Mouse (Mus musculus) embryonic stem cell, embryonic (primary cell): ENCODE results near the gene Slc2a3.

ENCODE experiments used
- CTCF ChIA-PET, 4 experiments: fragments of 300-600 bp in 2 of 4; fragments of 350-600 bp in 2 of 4; sonication (Branson Sonifier 250); formaldehyde crosslinking; loops; one replicate each; lab custom pipeline; 2022; ENCODE audit warnings: inconsistent platforms in 2 of 4; lab: Charles Lee
- POLR2A ChIA-PET, 4 experiments: fragments of 300-600 bp in 2 of 4; fragments of 350-600 bp in 2 of 4; sonication (Branson Sonifier 250); formaldehyde crosslinking; loops; one replicate each; lab custom pipeline; 2022; ENCODE audit warnings: antibody characterized with exemption in 4 of 4, inconsistent platforms in 1 of 4; lab: Charles Lee

Slc2a3 gene

GRCm38 (mm10) chr6:122713116-122713515 is 88.3 kb downstream of the Slc2a3 start:
- POLR2A ChIA-PET: interaction anchor here in 3 of 4 experiments (1.1 to 9.1 kb wide), 10 partner anchors 8 to 57 kb away, joined by 3 to 127 read pairs (median 28); partner anchors contain the start of gene Nanog (in 1 of the 3)
- CTCF ChIA-PET: interaction anchor here in 2 of 4 experiments (1.1 to 3.1 kb wide), 2 partner anchors 43 to 44 kb away, joined by 3 to 14 read pairs; no protein-coding TSS in a partner anchor

- ChIA-PET POLR2A (interaction anchor here (0.7 to 9.1 kb wide), 29 partner anchors 8 to 104 kb away, joined by 3 to 97 read pairs (median 4); no protein-coding TSS in a partner anchor), CTCF (interaction anchor here (0.5 to 3.1 kb wide), 18 partner anchors 8 to 370 kb away, joined by 3 to 21 read pairs (median 6); no protein-coding TSS in a partner anchor)
Observed at GRCm38 (mm10) chr6:122711455-122711854, 90.0 kb downstream of the Slc2a3 start.

DNA sequence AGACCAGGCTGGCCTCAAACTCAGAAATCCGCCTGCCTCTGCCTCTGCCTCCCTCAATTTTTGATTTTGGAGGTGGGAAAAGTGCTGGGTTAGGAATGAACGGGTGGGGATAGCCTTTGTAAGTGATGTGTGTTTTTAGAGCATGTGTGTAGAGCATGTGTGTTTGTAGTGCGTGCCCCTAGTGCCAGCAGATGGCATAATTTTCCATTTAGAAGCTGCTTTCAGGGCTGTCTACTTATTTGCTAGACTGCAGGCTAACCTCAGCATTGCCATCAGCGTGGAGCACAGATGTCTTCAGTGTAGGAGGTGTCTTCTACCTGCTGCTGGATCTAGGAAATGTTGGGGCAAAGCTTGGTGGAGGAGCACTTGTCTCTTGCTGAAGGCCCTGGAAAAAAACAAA is 92.6 kb downstream of the Slc2a3 start:
- ChIA-PET POLR2A (interaction anchor here (0.6 to 10.8 kb wide), 50 partner anchors 8 to 368 kb away, joined by 3 to 251 read pairs (median 4); partner anchors contain the start of gene Gdf3 (in 2 of the 4)), CTCF (interaction anchor here (0.6 to 3.0 kb wide), 10 partner anchors 10 to 185 kb away, joined by 3 to 23 read pairs (median 6); no protein-coding TSS in a partner anchor)

GRCm38 (mm10) chr6:122707036-122707800 is 94.2 kb downstream of the Slc2a3 start, which contains the start of gene Nanog:
Gene Nanog (plus strand): TSS chr6:122707489.
- ChIA-PET CTCF (interaction anchor here in 3 of 4 experiments (0.6 to 3.0 kb wide), 8 partner anchors 13 to 77 kb away, joined by 3 to 23 read pairs (median 5); no protein-coding TSS in a partner anchor), POLR2A (interaction anchor here (0.5 to 10.8 kb wide), 91 partner anchors 8 to 1769 kb away, joined by 3 to 251 read pairs (median 5); partner anchors contain the start of genes Gdf3 (in 3 of the 4), Necap1 (in 1 of the 4) and Phc1 (in 1 of the 4))

DNA sequence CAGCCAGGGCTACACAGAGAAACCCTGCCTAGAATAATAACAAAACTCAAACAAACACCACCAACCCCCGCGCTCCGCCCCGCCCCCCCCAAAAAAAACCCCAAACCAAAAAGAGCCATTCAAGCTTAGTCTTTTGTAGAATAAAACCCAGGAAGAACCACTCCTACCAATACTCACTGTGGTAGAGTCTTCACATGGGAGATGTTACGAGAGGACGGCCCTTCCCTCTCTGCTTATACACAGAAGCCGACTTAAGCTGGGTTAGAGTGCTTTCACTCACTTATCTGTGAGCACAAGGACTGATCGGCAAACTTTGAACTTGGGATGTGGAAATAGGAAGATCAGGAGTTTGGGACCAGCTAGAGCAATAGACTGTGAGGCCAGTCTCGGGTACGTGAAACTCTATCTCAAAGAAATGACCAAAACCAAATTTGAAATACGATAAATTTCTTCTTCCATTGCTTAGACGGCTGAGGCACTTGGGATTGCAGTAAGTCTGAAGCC is 95.1 kb downstream of the Slc2a3 start:
- CTCF ChIA-PET: interaction anchor here (0.7 to 2.0 kb wide), 8 partner anchors 14 to 78 kb away, joined by 3 to 13 read pairs (median 5); no protein-coding TSS in a partner anchor
- POLR2A ChIA-PET: interaction anchor here (0.6 to 10.8 kb wide), 59 partner anchors 8 to 1770 kb away, joined by 3 to 251 read pairs (median 6); partner anchors contain the start of genes Gdf3 (in 2 of the 4) and Phc1 (in 1 of the 4)

GRCm38 (mm10) chr6:122703706-122704105 is 97.7 kb downstream of the Slc2a3 start:
- ChIA-PET POLR2A (interaction anchor here (1.3 to 10.8 kb wide), 34 partner anchors 10 to 362 kb away, joined by 4 to 251 read pairs (median 16); partner anchors contain the start of genes Gdf3 (in 2 of the 4) and Phc1 (in 1 of the 4)), CTCF (interaction anchor here in 1 of 4 experiments (1.2 kb wide), 1 partner anchor 12 kb away, joined by 3 read pairs; no protein-coding TSS in a partner anchor)

- ChIA-PET POLR2A (interaction anchor here (0.6 to 10.8 kb wide), 129 partner anchors 8 to 1904 kb away, joined by 3 to 251 read pairs (median 7); partner anchors contain the start of genes Gdf3 (in 4 of the 4), Phc1 (in 3 of the 4), Dppa3 (in 2 of the 4) and Slc2a3 (in 2 of the 4)), CTCF (interaction anchor here (0.5 to 2.9 kb wide), 17 partner anchors 8 to 1071 kb away, joined by 3 to 19 read pairs (median 6); no protein-coding TSS in a partner anchor)
Observed at GRCm38 (mm10) chr6:122703251-122703650, 98.2 kb downstream of the Slc2a3 start.

- ChIA-PET CTCF (interaction anchor here (0.5 to 2.9 kb wide), 23 partner anchors 9 to 1777 kb away, joined by 3 to 19 read pairs (median 5); no protein-coding TSS in a partner anchor), POLR2A (interaction anchor here (0.5 to 10.8 kb wide), 144 partner anchors 9 to 1904 kb away, joined by 3 to 251 read pairs (median 6); partner anchors contain the start of genes Gdf3 (in 4 of the 4), Dppa3 (in 3 of the 4), Phc1 (in 3 of the 4) and Slc2a3 (in 2 of the 4))
Observed at GRCm38 (mm10) chr6:122702480-122703124, 98.8 kb downstream of the Slc2a3 start.

DNA sequence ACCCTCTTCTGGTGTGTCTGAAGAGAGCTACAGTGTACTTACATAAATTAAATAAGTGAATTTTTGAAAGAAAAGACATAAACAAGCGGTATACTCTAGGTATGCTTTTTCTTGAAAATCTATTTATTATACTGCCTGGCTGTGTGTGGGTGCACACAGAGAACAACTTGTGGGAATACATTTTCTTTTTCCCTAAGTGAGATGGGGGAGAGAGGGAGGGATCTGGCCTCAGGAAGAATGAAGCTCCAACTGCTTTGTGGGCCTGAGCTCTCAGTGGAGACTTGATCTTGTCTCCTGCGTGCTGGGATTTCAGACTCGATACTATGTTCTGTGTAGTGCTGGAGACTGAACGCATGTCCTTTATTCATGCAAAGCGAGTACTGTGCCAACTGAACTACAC is 99.6 kb downstream of the Slc2a3 start:
- POLR2A ChIA-PET: interaction anchor here (0.6 to 10.8 kb wide), 88 partner anchors 8 to 360 kb away, joined by 3 to 251 read pairs (median 11); partner anchors contain the start of genes Gdf3 (in 3 of the 4), Phc1 (in 3 of the 4), Dppa3 (in 2 of the 4) and Slc2a3 (in 2 of the 4)
- CTCF ChIA-PET: interaction anchor here (0.6 to 2.9 kb wide), 14 partner anchors 10 to 145 kb away, joined by 3 to 19 read pairs (median 5); no protein-coding TSS in a partner anchor

- CTCF ChIA-PET: interaction anchor here in 3 of 4 experiments (0.7 to 1.0 kb wide), 3 partner anchors 30 to 106 kb away, joined by 3 read pairs; no protein-coding TSS in a partner anchor
- POLR2A ChIA-PET: interaction anchor here in 2 of 4 experiments (0.7 to 10.8 kb wide), 5 partner anchors 7 to 66 kb away, joined by 3 to 251 read pairs (median 5); partner anchors contain the start of gene Nanog (in 1 of the 2)
Observed at GRCm38 (mm10) chr6:122699628-122700027, 101.8 kb downstream of the Slc2a3 start.

DNA sequence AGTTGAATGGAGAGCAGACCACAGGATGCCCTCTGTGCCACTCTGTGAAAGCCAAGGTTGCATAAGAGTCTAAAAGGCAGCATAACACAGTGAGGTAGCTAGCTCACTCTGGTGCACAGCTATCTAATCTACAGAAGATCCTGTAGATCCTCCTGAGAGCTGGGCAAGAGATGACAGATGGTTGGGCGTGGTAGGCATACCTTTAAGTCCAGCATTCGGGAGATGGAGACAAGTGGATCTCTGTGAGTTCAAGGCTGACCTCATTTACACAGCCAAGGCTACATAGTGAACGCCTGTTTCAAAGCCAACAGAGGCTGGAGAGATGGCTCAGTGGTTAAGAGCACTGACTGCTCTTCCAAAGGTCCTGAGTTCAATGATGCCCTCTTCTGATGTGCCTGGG is 106.0 kb downstream of the Slc2a3 start:
- ChIA-PET CTCF (interaction anchor here in 2 of 4 experiments (0.6 to 4.7 kb wide), 4 partner anchors 10 to 133 kb away, joined by 3 to 19 read pairs (median 6); no protein-coding TSS in a partner anchor), POLR2A (interaction anchor here (0.6 to 2.6 kb wide), 28 partner anchors 8 to 117 kb away, joined by 3 to 23 read pairs (median 4); partner anchors contain the start of gene Nanog (in 3 of the 4))

- POLR2A ChIA-PET: interaction anchor here (0.6 to 11.5 kb wide), 12 partner anchors 13 to 76 kb away, joined by 3 to 251 read pairs (median 4); partner anchors contain the start of genes Nanog (in 2 of the 4) and Dppa3 (in 1 of the 4)
Observed at GRCm38 (mm10) chr6:122690082-122690481, 111.4 kb downstream of the Slc2a3 start.

GRCm38 (mm10) chr6:122689411-122690055 is 111.9 kb downstream of the Slc2a3 start:
- POLR2A ChIA-PET: interaction anchor here (0.6 to 11.5 kb wide), 13 partner anchors 13 to 77 kb away, joined by 3 to 251 read pairs (median 4); partner anchors contain the start of genes Nanog (in 2 of the 4) and Dppa3 (in 1 of the 4)
- CTCF ChIA-PET: interaction anchor here in 2 of 4 experiments (0.6 to 1.0 kb wide), 4 partner anchors 20 to 302 kb away, joined by 3 to 5 read pairs (median 3); no protein-coding TSS in a partner anchor

More at GRCm38 (mm10) chr6:122690082-122690481, 111.4 kb downstream of the Slc2a3 start:
- CTCF ChIA-PET: interaction anchor here in 2 of 4 experiments (0.6 to 1.0 kb wide), 4 partner anchors 21 to 303 kb away, joined by 3 to 5 read pairs (median 3); no protein-coding TSS in a partner anchor

DNA sequence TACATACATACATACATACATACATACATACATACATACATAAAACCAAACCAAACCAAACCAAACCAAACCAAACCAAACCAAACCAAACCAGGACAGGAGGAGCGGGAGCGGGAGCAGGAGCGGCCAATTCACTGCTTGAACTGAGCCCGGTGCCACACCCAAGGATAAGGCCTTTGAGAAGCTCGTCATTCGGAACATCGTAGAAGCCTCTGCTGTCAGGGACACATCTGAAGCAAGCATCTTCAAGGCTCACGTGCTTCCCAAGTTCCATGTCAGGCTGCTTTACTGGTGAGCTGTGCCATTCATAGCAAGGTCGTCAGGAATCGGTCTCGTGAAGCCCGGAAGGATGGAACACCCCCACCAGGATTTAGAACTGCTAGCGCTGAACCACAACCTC is 114.7 kb downstream of the Slc2a3 start:
- CTCF ChIA-PET: interaction anchor here (0.6 to 5.1 kb wide), 13 partner anchors 11 to 90 kb away, joined by 3 to 47 read pairs (median 4); no protein-coding TSS in a partner anchor
- POLR2A ChIA-PET: interaction anchor here (0.5 to 11.5 kb wide), 54 partner anchors 8 to 1864 kb away, joined by 3 to 251 read pairs (median 6); partner anchors contain the start of genes Nanog (in 4 of the 4), Atp6v1e1 (in 1 of the 4) and Gdf3 (in 1 of the 4)

- POLR2A ChIA-PET: interaction anchor here in 1 of 4 experiments (8.9 to 11.5 kb wide), 2 partner anchors 15 to 22 kb away, joined by 87 to 251 read pairs; partner anchors contain the start of gene Nanog
- CTCF ChIA-PET: interaction anchor here in 3 of 4 experiments (0.7 to 2.2 kb wide), 5 partner anchors 13 to 122 kb away, joined by 3 to 7 read pairs (median 5); no protein-coding TSS in a partner anchor
Observed at GRCm38 (mm10) chr6:122682646-122683045, 118.8 kb downstream of the Slc2a3 start.
